Mouse (Mus musculus) liver, embryonic 15.5 days (tissue): ENCODE measurements around the gene Acsf3. TPM values are rescaled to one million over a fixed set of nuclear protein-coding genes. Genes with fewer than 3 reads are reported as not detected.
A peak's percentile ranks its signal among the peaks of the same experiment; 100 is the strongest.

Source experiments
- ATAC-seq: fragments of 200-750 bp; cut with Nextera tagmentation; 2 replicates; pipeline ENCODE4 v1.8.0; 2017; ENCODE audit warnings: moderate number of reproducible peaks, mild to moderate bottlenecking, moderate library complexity; ENCODE audit not compliant: insufficient read depth
- H3K27ac ChIP-seq: fragments of 300-500 bp; sonication (generic); replicated peaks from 2 replicates; pipeline ENCODE4 v1.5.1; 2015; ENCODE audit warnings: mild to moderate bottlenecking, inconsistent platforms
- H3K27me3 ChIP-seq: fragments of 300-500 bp; sonication (generic); 2 replicates; pipeline ENCODE4 v1.6.1; 2015; ENCODE audit warnings: mild to moderate bottlenecking, inconsistent platforms
- H3K36me3 ChIP-seq: fragments of 300-500 bp; sonication (generic); replicated peaks from 2 replicates; pipeline ENCODE4 v1.6.1; 2015; ENCODE audit warnings: moderate library complexity, mild to moderate bottlenecking, inconsistent platforms
- H3K4me1 ChIP-seq: fragments of 300-500 bp; sonication (generic); replicated peaks from 2 replicates; pipeline ENCODE4 v1.6.1; 2015; ENCODE audit warnings: inconsistent platforms
- H3K4me2 ChIP-seq: fragments of 300-500 bp; sonication (generic); 2 replicates; pipeline ENCODE4 v1.6.1; 2015; ENCODE audit warnings: moderate library complexity, mild to moderate bottlenecking, inconsistent platforms
- H3K4me3 ChIP-seq: fragments of 300-500 bp; sonication (generic); replicated peaks from 2 replicates; pipeline ENCODE4 v1.5.1; 2015; ENCODE audit warnings: mild to moderate bottlenecking, inconsistent platforms
- H3K9ac ChIP-seq: fragments of 300-500 bp; sonication (generic); 2 replicates; pipeline ENCODE4 v1.6.1; 2015; ENCODE audit warnings: moderate library complexity, mild to moderate bottlenecking, inconsistent platforms
- H3K9me3 ChIP-seq: fragments of 300-500 bp; sonication (generic); replicated peaks from 2 replicates; pipeline ENCODE4 v1.6.1; 2016; ENCODE audit warnings: inconsistent platforms
- whole genome bisulfite sequencing: fragments of 180-500 bp; shearing (Covaris S2); methylation state at CpG from one replicate; pipeline ENCODE4 v1.1.7; 2015; ENCODE audit warnings: mixed read lengths; ENCODE audit not compliant: insufficient replicate concordance; 5-methylcytosine and 5-hydroxymethylcytosine counted together
- polyA plus RNA-seq: library from polyadenylated mRNA; unstranded; fragments of >200 nt; fragmentation: Nextera tagmentation; extraction: Ambion mirVana; gene quantifications from 2 replicates; pipeline ENCODE4 v1.2.1, GENCODE M21; 2015

Acsf3 gene
- polyA plus RNA-seq, 1 experiment from 2014 or later: 8.3 TPM

GRCm38 (mm10) chr8:122762731-122763266 is 12.5 kb upstream of the Acsf3 start:
- Histone ChIP-seq H3K4me2 (no peak overlapping the region), H3K4me1 (peaks cover 35% of the 10 kb centered on the region), H3K27ac (peak overlapping the region; percentile 48), H3K9ac (no peak overlapping the region), H3K27me3 (peaks cover 90% of the 10 kb centered on the region), H3K36me3 (no peaks in the 10 kb centered on the region), H3K9me3 (no peaks in the 10 kb centered on the region), H3K4me3 (no peak overlapping the region)
- WGBS: 31% methylated on average over 12 of the region's 12 CpGs
- no peak for ATAC-seq

- no peak overlapping the region for H3K4me3 ChIP-seq
- H3K4me2 ChIP-seq: no peak overlapping the region
- H3K27ac ChIP-seq: peak overlapping the region; percentile 48
- H3K36me3 ChIP-seq: no peaks in the 10 kb centered on the region
- WGBS: 32% methylated on average over 14 of the region's 14 CpGs
- H3K4me1 ChIP-seq: peaks cover 35% of the 10 kb centered on the region
- no peak for ATAC-seq
- H3K9ac ChIP-seq: no peak overlapping the region
- no peaks in the 10 kb centered on the region for H3K9me3 ChIP-seq
- H3K27me3 ChIP-seq: peaks cover 88% of the 10 kb centered on the region
These were observed 12.0 kb upstream of the Acsf3 start for GRCm38 (mm10) chr8:122763267-122763738.

GRCm38 (mm10) chr8:122764790-122765474 is 10.4 kb upstream of the Acsf3 start:
- ATAC-seq: no peak
- H3K4me2 ChIP-seq: no peak overlapping the region
- peaks cover 35% of the 10 kb centered on the region for H3K4me1 ChIP-seq
- no peak overlapping the region for H3K27ac ChIP-seq
- H3K36me3 ChIP-seq: no peaks in the 10 kb centered on the region
- 49% methylated on average over 7 of the region's 7 CpGs for WGBS
- H3K9ac ChIP-seq: no peak overlapping the region
- peaks cover 89% of the 10 kb centered on the region for H3K27me3 ChIP-seq
- H3K4me3 ChIP-seq: no peak overlapping the region
- no peaks in the 10 kb centered on the region for H3K9me3 ChIP-seq

GRCm38 (mm10) chr8:122766189-122766588 is 9.1 kb upstream of the Acsf3 start:
- peaks cover 90% of the 10 kb centered on the region for H3K27me3 ChIP-seq
- H3K9ac ChIP-seq: no peak overlapping the region
- 54% methylated on average over 5 of the region's 5 CpGs for WGBS
- no peak overlapping the region for H3K4me2 ChIP-seq
- peaks cover 32% of the 10 kb centered on the region for H3K4me1 ChIP-seq
- no peak overlapping the region for H3K4me3 ChIP-seq
- ATAC-seq: peak; percentile 69
- H3K9me3 ChIP-seq: no peaks in the 10 kb centered on the region
- H3K27ac ChIP-seq: no peak overlapping the region
- H3K36me3 ChIP-seq: no peaks in the 10 kb centered on the region

GRCm38 (mm10) chr8:122766647-122767200 is 8.6 kb upstream of the Acsf3 start:
- Histone ChIP-seq H3K36me3 (no peaks in the 10 kb centered on the region), H3K9me3 (no peaks in the 10 kb centered on the region), H3K4me3 (no peak overlapping the region), H3K4me2 (no peak overlapping the region), H3K27ac (no peak overlapping the region), H3K27me3 (peaks cover 90% of the 10 kb centered on the region), H3K9ac (no peak overlapping the region), H3K4me1 (peaks cover 32% of the 10 kb centered on the region)
- 56% methylated on average over 8 of the region's 8 CpGs for WGBS
- ATAC-seq: peak; percentile 49; the same call in 1 of the 2 replicates

- Histone ChIP-seq H3K36me3 (no peaks in the 10 kb centered on the region), H3K4me2 (no peak overlapping the region), H3K9me3 (no peaks in the 10 kb centered on the region), H3K4me1 (peaks cover 31% of the 10 kb centered on the region), H3K4me3 (no peak overlapping the region), H3K27me3 (peaks cover 90% of the 10 kb centered on the region), H3K9ac (no peak overlapping the region), H3K27ac (no peak overlapping the region)
- 18% methylated on average over 9 of the region's 9 CpGs for WGBS
- no peak for ATAC-seq
These were observed 8.1 kb upstream of the Acsf3 start for GRCm38 (mm10) chr8:122767229-122767628.

GRCm38 (mm10) chr8:122769251-122770058 is 5.8 kb upstream of the Acsf3 start:
- H3K4me2 ChIP-seq: no peak overlapping the region
- no peaks in the 10 kb centered on the region for H3K9me3 ChIP-seq
- 67% methylated on average over 24 of the region's 24 CpGs for WGBS
- H3K36me3 ChIP-seq: no peaks in the 10 kb centered on the region
- H3K4me3 ChIP-seq: no peak overlapping the region
- H3K27ac ChIP-seq: no peak overlapping the region
- ATAC-seq: no peak
- no peak overlapping the region for H3K9ac ChIP-seq
- peaks cover 90% of the 10 kb centered on the region for H3K27me3 ChIP-seq
- peaks cover 15% of the 10 kb centered on the region; the same call in 1 of the 2 replicates for H3K4me1 ChIP-seq

GRCm38 (mm10) chr8:122772431-122773060 is 2.7 kb upstream of the Acsf3 start:
- Histone ChIP-seq H3K36me3 (no peaks in the 10 kb centered on the region), H3K4me2 (no peak overlapping the region), H3K4me3 (no peak overlapping the region), H3K27ac (no peak overlapping the region), H3K9me3 (no peaks in the 10 kb centered on the region), H3K4me1 (peaks cover 16% of the 10 kb centered on the region), H3K27me3 (peaks cover 73% of the 10 kb centered on the region), H3K9ac (no peak overlapping the region)
- 35% methylated on average over 10 of the region's 10 CpGs for WGBS
- ATAC-seq: no peak

- Histone ChIP-seq H3K27ac (no peak overlapping the region), H3K36me3 (peaks cover 12% of the 10 kb centered on the region), H3K9me3 (no peaks in the 10 kb centered on the region), H3K4me3 (no peak overlapping the region), H3K27me3 (peaks cover 24% of the 10 kb centered on the region), H3K4me1 (peaks cover 26% of the 10 kb centered on the region), H3K9ac (no peak overlapping the region), H3K4me2 (no peak overlapping the region)
- WGBS: 76% methylated on average over 6 of the region's 6 CpGs
- no peak for ATAC-seq
These were observed 2.4 kb downstream of the Acsf3 start for GRCm38 (mm10) chr8:122777701-122778100.

- Histone ChIP-seq H3K9ac (no peak overlapping the region), H3K27ac (peak overlapping the region; percentile 19), H3K27me3 (peaks cover 14% of the 10 kb centered on the region), H3K4me1 (peaks cover 26% of the 10 kb centered on the region), H3K36me3 (peaks cover 12% of the 10 kb centered on the region), H3K9me3 (no peaks in the 10 kb centered on the region), H3K4me3 (no peak overlapping the region), H3K4me2 (no peak overlapping the region)
- 59% methylated on average over 3 of the region's 3 CpGs for WGBS
- ATAC-seq: no peak
These were observed 3.5 kb downstream of the Acsf3 start for GRCm38 (mm10) chr8:122778703-122779239.
